Mouse (Mus musculus) left cerebral cortex, postnatal 14 days (tissue): ENCODE measurements around the gene Abca2. TPM values are rescaled to one million over a fixed set of nuclear protein-coding genes. Genes with fewer than 3 reads are reported as not detected.

Experiments
- DNase-seq, 2 experiments: peaks; one replicate each; pipeline ENCODE4 v3.0.0; 2021 to 2022; ENCODE audit warnings: low spot score in 2 of 2, mixed read lengths in 1 of 2
- intact Hi-C: fragments of 180-260 bp; cut with DNase I; formaldehyde crosslinking; loops from one replicate; pipeline ENCODE4 v1.15.1; 2025
- total RNA-seq, 2 experiments: library from RNA; stranded (reverse); gene quantifications; 2 replicates each; pipeline ENCODE4 v1.2.3; 2021

Gene Abca2
- total RNA-seq, 2 experiments from 2014 or later = 137 to 152 TPM

DNA sequence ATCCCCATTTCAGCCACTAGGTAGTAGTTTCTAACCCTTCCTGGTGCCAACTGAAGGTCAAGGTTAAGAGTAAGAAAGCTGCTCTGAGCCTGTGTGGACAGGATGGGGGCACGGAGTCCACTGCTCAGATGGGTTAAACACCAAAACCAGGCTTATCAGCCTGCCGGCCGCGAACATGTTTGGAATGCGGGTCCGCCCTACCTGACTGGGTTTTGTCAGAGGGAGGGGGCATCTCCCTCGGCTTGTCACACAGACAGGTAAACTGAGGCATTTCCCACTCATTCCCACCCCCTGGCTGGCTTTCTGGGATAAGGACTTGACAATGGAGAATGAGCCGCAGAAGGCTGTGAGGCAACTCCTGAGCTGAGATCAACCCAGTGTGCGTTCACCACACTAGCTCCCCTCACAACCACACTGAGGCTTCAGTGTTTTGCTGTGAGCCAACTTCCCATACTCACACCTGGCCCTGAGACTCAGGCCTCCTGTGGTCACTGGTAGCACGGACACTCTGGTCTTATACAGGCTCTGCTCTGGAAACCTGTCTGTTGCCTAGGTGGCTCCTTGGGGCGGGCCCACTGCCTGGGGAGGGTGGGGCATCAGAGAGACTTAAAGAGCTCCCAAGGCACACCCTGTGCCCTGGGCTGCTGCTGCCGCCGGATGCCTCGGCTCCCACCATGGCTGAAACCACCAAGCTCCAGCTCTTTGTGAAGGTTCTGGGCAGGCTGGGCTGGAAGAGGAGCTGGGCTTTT is 27.9 kb downstream of the Abca2 start, which contains the start of gene Clic3:
Gene Clic3, plus strand, starts transcription at position 634 of the 749 bp plus-strand sequence.
- intact Hi-C loops = no loop called here
- DNase-seq = no peak

DNA sequence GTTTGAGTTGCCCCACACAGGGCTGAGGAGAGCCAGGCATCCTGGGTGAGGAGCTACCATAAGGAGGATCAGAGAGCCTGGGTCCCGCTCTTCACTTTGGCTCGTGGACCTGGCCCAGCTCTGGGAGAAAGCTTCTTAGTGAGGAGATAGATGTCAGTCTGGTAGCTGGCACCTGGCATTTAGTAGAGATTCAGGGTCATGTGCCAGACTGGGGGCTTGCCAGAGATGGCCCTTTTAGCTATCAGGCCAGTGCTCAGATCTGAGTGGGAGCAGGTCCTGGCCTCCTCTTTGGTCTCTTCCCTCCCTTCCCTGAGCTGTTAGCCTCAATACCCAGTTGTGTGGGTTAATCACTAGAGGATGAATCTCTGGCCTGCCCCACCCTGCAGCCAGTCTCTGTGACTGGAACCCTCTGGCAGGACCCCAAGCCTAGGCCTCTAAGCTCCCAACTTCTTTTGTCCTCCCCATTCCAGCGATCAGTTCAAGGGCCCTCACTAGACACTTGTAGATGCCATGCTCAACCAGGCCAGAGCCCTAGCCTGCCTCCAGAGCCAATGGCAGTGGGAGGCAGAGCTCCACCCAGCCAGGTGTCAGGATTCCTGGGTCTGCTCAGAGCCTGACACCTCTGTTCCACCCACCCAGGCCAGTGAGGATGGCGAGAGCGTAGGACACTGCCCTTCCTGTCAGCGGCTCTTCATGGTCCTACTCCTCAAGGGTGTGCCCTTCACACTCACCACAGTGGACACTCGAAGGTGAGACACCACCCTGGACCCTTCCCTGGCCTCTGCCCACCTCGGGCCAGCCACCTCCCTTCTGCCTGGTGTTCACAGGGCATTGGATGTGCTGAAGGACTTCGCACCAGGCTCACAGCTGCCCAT is 28.8 kb downstream of the Abca2 start:
- intact Hi-C loops = no loop called here
- no peak for DNase-seq

DNA sequence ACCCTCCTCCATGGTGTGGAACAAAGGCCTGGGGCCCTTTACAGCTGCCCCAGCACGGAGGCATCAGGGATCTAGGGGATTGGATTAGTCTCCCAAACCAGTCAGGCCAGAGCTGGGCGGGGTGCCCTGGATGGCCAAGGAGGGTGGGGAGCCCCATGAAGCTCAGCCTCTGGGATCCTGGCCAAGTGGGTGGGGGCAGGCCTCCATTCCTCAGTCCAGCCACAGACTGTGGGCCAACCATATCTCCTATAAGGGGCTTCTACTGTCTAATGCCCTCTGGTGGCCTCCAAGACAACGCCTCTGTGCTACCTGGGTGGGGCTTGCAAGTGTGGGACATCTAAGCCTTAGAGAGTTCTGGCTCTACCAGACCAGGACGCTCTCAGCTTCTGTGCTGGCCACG is 30.4 kb downstream of the Abca2 start:
- DNase-seq = no peak
- intact Hi-C loops = no loop called here

DNA sequence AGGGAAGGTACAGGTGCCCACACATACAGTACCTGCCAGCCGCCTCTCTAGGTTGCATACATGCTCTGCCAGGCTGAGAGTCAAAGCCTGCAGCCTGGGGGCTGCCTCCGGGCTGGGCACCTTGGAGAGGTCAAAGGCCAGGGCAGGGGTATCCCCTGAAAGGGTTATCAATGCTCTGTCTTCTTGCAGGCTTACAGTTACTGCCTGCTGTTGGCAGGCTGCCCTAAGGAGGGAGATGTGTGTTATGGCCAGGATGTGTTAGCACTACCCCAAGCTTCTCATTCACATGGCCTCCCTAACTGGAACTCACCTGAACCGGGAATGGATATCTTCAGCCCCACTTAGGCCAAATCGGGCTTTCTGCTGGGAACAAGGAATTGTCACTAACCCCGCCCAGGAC is 31.6 kb downstream of the Abca2 start:
- intact Hi-C loops = loop anchor here (5.0 kb wide), 1 partner anchor 37 kb away; no protein-coding TSS in a partner anchor
- peak in 1 of 2 experiments; percentile 52 for DNase-seq

DNA sequence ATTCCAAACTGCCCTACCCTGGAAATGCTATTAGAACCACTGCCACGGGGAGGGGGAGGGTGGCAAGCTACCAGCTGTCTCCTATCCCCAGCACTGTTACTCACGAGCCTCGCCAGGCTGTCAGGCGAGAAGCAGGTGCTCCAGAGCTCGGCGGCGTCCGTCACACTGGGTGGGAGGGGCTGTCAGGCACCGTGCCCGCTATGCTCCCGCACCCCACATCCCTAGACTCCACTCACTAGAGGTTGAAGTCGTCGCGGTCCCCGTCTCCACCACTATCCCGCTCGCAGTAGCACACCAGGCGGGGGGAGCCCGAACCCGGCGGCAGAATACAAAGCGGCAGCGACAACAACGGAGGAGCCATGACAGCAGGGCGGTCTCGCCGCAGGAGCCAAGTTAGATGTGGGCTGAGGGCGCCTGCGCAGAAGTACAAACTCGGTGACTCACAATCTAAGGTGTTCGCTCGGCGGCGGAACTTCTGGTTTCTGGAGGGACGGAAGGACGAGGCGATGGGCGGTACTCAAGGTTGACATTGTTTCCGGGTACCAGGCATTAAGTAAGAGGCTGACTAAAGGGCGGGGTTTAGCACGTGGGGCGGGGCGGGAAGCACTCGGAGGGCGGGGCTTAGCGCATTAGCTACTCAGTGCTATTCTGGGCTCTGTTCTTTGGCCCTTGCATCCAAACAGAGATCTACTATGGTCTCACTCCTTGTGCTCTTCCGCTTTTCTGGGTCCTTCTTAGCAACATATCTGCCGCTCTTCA is 32.2 kb downstream of the Abca2 start, which contains the start of gene Paxx:
Gene Paxx, minus strand, starts transcription at position 544 of the 759 bp plus-strand sequence.
- DNase-seq = peak; percentile 94 to 96
- intact Hi-C loops = loop anchor here (5.0 kb wide), 1 partner anchor 37 kb away; no protein-coding TSS in a partner anchor

DNA sequence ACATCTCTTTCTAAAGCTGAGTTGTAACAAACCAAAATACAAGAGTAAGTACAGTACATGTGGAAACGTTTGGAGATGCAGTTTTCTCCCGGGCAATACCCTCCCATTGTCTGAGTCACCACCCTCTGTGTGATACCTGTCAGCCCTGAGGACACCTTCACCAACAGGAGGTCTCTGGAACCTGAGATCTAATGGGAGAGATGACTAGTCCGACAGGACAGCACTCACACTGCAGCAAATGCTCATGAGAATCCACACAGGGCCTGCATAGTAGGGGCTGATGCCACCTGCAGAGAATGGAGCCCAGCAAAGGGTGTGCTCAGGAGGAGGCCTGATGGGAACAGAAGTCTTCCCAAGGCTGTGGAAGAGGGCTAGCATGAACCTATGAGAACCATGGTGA is 32.9 kb downstream of the Abca2 start:
- intact Hi-C loops = loop anchor here (5.0 kb wide), 1 partner anchor 36 kb away; no protein-coding TSS in a partner anchor
- no peak for DNase-seq

DNA sequence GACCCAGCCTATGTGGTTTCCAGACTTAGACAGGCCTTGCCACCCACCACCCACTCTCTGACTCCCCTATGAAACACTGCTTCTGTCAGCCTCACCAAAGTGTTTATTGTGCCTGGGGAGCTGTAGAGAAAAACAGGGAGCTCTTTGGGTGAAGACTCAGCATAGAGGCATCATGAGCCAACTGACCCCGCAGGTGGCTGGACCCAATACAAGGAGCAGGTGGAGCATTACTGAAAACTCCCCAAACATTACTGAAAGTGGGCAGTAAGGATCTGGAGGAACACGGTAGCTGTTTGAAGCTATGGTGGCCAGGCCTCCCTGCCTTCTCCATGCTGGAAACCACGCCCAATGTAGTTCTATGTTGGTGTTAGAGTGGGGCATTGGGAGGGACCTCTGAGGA is 35.1 kb downstream of the Abca2 start:
- intact Hi-C loops = loop anchor here (5.0 kb wide), 1 partner anchor 34 kb away; no protein-coding TSS in a partner anchor
- DNase-seq = no peak

DNA sequence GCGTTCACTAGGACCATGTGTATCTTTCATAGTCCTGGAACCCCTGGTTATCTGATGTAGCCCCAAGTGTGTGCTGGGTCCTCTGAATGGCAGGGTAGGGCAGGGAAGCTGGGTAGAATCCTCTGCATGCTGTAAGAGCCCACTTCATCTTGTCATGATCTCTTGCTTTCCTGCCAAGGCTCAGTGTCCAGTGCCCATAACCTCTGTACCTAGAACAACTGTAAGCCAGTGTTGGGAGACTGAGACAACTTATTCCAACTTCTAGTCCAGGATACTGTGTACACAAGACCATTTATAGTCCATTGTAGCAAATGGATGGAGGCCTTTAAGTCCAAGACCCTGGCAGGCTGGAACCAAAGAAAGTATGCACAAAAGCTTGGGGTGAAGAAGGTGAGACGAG is 36.8 kb downstream of the Abca2 start:
- no peak for DNase-seq
- intact Hi-C loops = no loop called here

DNA sequence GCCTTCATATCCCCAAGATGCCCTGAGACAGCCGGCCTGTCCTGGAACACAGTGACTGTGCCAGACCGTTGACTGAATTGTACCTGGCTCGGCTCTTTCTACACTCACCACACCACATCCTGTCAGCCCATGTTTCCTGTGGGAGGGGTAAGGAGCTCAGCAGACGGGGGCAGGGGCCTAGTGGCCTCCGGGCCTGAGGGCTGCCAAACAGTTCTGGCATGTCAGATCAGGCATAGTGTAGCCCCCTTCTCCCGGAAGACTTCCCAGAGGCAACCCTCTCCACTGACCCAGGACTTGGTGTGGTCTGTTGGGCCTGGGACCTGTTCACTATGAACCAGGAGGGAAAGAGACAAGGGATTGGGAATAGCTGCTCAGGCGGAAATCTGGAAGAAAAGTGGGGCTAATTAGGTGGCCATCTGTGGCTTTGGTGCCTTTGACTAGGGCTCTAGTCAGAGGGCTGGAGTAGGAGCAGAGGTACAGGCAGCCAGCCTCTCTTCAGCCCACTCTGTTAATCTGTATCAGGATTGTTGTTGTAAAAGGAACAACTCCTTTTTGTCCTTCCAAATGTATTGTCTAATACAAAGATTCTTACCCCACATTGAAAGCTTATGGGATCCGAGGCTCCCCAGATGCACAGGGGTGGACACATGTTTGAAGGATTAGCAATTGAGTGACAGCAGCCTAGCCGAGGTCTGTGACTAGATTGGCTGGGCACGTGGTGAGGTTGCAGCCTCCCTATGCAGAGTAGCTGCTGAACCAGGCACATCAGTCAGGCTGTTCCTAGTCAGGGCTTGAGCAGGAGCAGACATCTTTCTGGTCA is 37.5 kb downstream of the Abca2 start:
- DNase-seq = no peak
- intact Hi-C loops = no loop called here

DNA sequence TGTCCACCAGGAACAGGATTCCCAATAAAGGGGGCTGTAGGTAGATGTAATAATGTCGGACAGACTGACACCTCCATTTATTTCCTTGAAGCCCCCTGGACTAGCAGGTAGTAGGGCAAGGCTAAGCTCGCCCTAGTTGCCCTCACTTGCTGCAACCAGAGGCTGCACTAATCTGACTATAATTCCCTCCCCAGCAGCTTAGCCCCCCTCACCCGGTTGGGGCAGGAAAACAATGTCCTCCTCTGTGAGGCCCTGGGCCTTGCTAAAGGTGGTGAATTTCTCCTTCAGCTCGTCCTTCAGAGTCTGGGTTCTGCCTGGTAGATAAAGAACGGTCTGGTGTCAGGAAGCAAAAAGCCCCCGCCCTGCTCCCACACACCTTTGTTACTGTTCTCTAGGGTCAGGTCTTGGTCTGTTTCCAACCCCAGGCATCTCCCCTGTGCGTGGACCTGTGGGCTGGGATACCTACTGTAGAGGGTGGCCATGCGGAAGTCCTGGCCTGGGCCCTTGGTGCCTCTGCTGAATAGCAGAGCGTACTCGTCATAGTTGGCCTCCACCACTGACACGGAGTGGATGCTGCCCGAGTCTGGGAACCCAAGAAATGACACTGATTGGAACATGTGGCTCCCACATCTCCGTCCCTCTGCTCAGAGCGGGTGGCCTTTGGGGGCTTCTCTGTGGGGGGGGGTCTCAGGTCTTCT is 39.3 kb downstream of the Abca2 start:
- intact Hi-C loops = no loop called here
- DNase-seq = no peak

DNA sequence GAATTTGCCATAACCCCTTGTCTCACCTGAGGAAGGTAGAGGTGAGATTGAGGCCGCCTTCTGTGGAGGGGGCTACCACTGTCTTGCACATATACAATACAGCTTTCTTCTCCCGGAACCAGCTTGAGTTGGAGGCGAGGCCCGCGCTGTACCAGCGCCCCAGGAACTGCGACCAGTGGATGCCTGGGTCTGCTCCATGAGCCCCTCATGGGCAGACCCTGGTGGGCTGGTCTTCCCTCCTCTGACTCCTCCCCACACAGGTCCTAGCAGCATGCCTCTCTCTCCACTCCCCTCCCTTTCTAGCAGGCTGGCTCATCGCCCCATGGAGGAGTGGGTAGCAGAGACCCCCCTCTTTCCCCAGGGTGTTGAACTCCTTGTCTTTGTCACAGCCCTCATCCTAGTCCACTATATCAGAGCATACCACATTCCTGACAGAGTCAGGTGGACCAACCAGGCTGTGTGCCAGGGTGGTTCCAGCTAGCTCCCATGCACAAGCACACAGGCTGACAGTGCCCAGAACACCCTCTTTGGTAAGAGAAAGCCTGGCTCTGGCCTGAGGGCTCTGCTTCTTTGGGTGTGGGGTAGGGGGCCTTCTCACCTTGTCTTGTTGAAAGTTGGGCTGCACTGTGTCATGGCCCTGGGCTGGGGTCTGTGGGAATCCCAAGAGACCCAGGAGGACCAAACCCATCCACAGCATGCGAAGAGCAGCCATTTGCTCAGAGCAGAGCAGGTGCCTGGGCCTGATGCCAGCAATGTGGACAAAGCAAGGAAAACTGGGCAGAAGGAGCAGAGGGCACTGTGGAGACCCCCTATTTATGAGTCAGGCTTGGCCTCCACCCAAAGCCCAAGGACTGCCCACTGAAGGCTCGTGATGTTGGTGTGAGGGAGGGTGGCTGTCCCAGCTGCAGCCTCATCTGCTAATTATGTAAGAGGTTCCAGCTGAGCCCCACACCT is 40.7 kb downstream of the Abca2 start:
- DNase-seq = no peak
- intact Hi-C loops = no loop called here

DNA sequence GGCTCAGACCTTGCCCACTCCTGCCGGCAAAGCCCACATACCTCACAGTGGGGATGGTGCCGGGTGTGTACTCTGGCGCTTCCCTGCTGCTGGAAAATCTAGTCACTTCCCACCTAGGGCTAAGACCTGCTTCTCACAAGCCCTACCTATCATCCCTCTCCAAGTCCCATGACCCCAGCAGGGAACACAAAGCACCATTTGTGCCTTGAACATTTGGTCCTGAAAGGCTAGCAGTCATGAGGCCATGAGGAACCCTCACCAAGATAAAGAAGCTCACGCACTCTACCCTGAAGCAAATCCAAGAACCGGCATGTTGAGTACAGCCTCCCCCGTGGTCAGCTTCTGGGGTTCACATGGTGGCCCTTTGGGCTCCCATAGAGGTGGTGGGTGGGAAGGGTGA is 41.5 kb downstream of the Abca2 start, which contains the start of gene Ptgds:
Gene Ptgds, minus strand, starts transcription at position 78 of the 400 bp plus-strand sequence.
- intact Hi-C loops = no loop called here

DNA sequence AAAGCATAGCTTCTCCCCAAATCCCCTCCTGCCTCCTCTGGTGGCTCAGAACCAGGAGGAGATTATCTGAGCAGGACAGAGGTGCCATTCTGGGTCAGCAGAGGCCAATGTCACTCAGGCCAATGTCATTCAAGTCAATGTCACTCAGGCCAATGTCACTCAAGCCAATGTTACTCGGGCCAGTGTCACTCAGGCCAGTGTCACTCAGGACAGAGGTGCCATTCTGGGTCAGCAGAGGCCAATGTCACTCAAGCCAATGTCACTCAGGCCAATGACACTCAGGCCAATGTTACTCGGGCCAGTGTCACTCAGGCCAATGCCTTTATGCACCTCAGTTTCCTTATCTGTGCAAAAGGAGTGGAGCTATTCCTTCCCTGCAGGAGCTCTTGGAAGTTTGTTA is 44.0 kb downstream of the Abca2 start:
- intact Hi-C loops = no loop called here
- DNase-seq = no peak

More for the DNA sequence above, 41.5 kb downstream of the Abca2 start, which contains the start of gene Ptgds:
- no peak for DNase-seq

DNA sequence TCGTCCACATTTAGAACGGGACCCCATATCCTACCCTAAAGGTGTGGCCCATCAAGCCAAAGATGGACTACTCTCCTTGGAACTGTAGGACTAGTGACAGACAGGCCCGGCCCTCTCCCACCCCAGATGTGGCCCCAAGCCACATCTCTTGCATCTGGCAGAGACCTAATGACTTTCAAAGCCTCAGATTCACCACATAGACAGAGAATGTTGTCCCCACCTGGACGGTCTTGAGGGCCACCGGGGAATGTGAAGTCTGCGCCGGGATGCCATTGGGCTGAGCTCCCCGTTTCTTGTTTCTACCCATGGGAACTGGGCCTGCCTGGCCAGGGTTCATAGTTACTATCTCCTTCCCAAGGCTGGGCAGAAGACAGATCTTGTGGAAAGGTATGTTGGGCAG is 49.0 kb downstream of the Abca2 start:
- intact Hi-C loops = no loop called here
- no peak for DNase-seq

DNA sequence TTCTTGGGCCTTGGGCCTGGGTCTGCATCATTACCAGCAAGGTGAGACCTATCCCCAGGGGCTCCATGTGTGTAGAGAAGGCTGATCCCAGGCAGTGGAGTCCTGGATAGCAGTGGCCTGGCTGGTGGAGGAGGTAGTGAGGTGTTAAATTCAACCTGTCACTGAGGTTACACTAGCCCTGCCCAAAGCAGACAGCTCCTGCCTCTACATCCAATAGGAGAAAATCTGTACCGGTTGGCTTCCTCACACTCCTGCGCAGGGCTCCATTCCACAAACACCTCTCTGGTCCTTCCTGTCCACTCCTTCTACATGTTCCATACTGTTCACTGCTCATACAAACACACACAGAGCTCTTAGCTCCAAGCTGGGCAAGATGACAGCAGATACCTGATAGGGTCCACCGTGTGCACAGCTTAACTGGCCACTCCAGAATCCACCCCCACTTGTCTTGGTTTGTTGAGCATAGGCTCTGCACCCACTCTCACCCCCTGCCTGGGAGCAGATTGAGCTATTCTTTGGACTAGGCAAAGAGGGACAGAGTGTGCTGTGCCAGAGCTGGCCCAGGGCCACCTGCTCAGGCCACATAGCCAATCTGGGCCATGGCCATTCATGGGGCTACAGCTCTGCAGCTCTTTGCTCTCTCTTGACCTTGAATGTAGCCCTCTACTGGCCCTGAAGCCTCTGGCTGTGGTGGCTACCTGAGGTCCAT is 49.6 kb downstream of the Abca2 start:
- DNase-seq = peak; percentile 50 to 59
- intact Hi-C loops = no loop called here

DNA sequence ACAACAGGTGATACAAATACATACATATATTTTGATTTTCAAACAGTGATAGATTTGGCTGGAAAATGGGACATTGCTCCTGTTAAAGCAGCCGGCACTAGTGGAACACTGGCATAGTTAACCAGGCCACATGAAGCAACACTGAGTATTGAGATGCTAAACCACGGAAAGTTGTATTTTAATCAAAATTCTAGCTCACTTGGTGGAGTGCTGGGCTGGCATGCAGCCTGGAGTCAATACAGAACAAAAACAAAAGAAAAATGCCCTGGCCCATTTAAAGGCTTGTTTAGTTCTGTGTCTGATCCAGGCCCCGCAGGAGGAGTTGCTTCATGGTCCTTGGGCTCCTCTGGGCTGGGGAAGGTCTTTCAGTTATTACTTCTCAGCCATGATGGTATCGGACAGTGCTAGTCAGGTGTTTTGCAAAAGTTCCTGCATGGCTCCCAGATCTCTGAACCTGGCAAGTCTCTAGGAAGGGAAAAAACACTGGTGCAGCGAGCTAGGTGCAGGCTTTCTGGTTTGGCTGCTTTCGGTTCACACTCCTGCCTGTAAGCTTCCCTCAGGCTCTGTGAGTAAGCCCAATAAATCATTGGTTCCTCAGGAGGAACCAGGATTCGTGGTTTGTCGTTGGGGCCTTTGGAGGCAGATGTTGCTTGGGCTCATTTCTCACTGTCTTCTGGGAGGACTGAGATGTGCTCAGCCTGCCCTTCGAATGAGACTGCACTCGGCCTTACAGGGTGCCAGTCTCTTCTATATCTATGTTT is 51.2 kb downstream of the Abca2 start:
- no peak for DNase-seq
- intact Hi-C loops = no loop called here
